Mouse (Mus musculus) liver, postnatal 0 days (tissue): Measurements from ENCODE around the gene Gcnt3.

Source experiments
- CTCF ChIP-seq: sonication (generic); IDR thresholded peaks from 2 replicates; pipeline ENCODE4 v1.5.1; 2016; ENCODE audit warnings: antibody characterized with exemption, low read depth
- EP300 ChIP-seq: IDR thresholded peaks from 2 replicates; pipeline ENCODE4 v1.6.1; 2016; ENCODE audit warnings: antibody characterized with exemption, low read depth, mild to moderate bottlenecking

DNA sequence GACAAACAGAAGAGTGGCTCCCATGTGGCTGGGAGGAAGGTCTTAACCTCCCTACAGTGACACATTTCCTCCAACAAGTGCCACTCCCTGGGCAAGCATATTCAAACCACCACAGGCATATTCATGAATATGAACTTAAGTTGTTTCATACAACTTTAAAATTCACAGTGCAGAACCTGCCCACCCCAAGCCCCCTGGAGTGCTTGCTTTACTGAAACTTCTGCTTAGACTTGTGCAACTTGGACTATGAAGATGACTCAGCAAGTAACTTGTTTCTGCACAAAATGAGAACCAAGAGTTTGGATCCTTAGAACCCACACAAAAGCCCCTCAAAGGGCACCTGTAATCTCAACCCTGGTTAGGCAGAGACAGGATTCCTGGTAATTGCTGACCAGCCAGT lies 13.2 kb downstream of the Gcnt3 start:
- TF ChIP-seq CTCF (no peak), EP300 (no peak)
